Mouse (Mus musculus): Measurements from ENCODE around the gene Vwc2l. TPM values are rescaled to one million over a fixed set of nuclear protein-coding genes. Genes with fewer than 3 reads are reported as not detected.

The Vwc2l gene
- total RNA-seq (2015; ENCODE audit: low replicate concordance) (not detected in 2 replicates), total RNA-seq (2017; ENCODE audit: low replicate concordance) (not detected in 2 replicates)

DNA sequence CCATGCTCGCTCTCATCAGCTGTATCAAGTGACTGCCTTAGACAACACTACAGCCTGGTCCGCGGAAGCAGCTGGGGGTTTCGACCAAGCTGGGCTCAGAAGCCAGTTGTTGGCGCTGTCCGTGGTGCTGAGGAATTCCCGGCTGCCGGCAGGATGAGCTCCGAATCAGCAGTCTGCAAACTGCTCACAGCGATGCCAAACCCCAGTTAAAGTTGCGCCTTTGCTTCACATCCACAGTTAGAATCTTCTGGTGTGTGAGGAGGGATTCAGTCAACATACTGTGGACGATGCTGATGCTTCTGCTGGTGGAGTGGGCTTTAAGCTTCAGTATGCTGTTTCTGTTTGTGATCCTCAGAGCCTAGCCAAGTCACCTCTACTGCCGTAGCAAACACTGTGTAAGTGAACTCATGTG, at the start of gene Vwc2l:
Gene Vwc2l, plus strand, starts transcription at position 61 of the 412 bp plus-strand sequence.
- no peak for ATAC-seq (replicated peaks; ENCODE audit: low FRiP score, poor library complexity, severe bottlenecking)

DNA sequence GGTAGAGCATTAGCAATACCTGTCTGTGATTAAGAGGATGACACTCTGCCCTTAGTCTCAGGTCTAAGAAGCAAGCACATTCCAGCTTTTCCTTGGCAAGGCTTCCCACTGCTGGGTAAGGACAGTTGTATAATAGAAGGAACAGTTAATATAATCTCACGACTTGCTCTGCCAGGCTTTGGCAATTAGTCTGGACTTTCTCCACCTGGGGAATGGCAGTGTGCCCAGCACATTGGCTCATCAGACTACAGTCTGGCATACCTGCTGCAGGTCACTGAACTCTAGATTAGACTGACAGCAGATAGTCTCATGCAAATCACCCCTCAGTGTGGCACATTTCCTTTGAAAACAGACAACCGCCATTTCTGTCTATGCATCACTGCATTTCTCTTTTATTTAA, 33.0 kb upstream of the Vwc2l start:
- ATAC-seq (replicated peaks; ENCODE audit: low FRiP score, poor library complexity, severe bottlenecking) = no peak

DNA sequence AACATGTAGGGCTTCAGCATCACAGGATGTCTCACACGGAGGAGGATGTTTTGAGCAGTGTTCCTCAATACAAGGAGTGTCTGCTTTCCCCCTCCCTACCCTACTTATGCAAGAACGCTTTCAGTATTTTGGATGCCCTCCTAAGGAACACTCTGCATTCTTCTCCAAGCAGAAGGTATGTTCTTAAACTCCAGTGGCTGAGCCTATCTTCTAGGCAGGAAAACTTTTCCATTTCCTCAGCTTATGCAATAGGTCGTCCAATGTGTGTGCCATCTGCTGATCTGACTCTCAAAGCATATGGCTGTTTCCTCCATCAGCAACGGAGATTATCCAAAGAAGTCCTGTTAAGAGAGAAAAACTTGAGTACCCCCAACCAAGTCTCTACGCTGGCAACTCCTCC, 25.2 kb upstream of the Vwc2l start:
- no peak for ATAC-seq (replicated peaks; ENCODE audit: low FRiP score, poor library complexity, severe bottlenecking)

DNA sequence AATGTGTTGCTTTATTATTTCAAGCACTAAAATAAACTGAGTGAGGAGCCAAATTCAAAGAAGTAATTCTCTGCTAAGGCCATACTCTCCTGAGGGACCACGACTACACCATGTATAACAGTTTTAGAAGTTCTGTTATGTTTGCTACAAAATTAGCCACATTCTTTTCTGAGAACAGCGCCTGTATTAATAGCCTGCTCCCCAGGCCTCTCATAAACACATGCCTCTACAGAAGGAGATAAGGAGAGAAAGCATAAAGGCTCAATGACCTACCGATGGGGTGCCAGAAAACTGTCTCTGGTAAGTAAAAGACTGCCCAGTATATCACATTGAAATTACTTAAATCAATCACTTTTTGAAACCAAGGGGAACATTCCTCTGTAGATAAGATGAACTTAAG, 21.6 kb upstream of the Vwc2l start:
- no peak for ATAC-seq (replicated peaks; ENCODE audit: low FRiP score, poor library complexity, severe bottlenecking)

DNA sequence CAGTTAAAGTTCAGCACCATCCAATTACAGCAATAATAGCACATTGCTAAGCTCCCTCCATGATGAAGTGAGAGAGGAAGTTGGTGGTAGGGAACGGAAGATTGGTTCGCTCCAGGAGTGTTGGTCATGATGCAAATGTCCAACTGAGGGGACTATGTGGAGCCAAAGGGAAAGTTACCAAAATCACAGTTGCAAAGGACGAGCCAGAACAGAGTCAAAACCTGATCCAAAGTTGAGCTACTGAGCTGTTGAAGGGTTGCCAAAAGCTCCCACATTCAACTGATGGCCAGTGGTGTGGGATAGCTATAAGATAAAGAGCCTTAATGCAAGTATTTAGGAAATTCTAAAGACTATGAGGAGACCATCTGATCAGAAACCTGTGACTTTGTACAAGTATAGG, 19.7 kb upstream of the Vwc2l start:
- no peak for ATAC-seq (replicated peaks; ENCODE audit: low FRiP score, poor library complexity, severe bottlenecking)

DNA sequence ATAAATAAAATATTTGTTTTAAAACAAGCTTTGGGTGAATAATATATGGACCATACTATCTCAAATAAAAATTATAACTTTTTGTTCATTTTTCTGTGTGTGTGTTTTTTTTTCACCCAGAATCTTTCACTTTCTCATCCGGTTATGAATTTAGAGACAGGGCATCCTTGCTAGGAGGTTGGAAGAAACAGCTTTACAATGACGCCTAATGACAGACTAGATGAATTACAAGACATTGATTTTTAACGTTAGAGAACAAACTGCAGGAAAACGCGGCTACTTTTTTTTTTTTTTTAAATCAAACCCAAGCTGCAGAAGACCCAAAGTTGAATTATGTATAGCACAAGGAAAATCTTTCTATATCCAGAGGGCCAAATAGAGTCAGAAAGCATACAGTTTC, 470 bp upstream of the Vwc2l start:
- no peak for ATAC-seq (replicated peaks; ENCODE audit: low FRiP score, poor library complexity, severe bottlenecking)

DNA sequence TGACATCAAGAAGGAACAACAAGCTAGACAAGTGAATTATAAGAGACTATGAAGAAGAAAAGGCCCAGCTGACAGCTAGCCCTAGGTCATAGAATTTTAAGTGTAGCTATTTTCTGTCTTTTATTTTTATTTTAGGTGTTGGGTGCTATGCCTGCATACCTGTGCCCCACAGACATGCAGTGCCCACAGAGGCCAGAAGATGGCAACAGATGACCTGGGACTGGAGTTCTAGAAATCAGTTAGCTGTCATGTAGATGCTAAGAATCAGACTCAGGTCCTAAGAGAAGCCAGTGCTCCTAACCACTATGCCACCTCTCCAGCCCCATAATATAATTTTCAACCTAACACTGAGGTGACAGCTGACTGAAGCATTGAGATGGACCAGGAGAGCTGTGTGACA, 61.6 kb downstream of the Vwc2l start:
- ATAC-seq (replicated peaks; ENCODE audit: low FRiP score, poor library complexity, severe bottlenecking) = no peak

DNA sequence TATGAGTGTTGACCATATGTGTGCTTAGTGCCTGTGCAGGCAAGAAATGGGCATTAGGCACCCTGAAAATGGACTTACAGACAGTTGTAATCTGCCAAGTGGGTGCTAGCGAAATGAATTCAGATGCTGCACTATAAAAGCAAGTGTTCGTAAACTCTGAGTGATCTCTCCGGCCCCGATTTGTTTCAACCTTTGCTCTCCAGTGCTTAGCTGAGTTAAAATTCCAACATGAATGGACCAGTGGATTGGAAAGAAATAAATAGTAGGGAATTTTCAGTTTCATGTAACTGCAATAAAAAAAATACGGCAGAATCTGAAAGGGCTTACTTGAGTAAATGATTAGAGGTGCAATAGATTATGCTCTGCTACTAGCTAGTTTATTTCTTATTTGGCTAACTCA, 66.1 kb downstream of the Vwc2l start:
- no peak for ATAC-seq (replicated peaks; ENCODE audit: low FRiP score, poor library complexity, severe bottlenecking)

DNA sequence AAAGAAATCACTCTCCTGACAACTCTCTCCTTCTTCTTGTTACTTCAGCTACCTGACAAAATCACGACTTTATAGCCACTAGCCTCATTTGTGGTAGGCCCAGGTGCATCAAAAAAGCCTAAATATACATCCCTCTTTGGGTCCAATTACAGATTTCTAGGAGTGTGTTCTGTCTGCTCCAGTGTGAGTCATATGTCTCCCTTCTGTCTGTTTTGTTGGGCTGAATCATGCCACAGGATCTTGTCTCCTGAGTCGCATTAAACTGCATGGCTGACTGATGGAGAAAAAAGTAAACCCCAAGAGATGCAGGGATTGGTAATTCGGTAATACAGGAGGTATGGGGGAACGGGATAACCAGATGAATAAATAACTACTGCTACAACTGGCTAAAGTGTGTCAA, 69.6 kb downstream of the Vwc2l start:
- no peak for ATAC-seq (replicated peaks; ENCODE audit: low FRiP score, poor library complexity, severe bottlenecking)

DNA sequence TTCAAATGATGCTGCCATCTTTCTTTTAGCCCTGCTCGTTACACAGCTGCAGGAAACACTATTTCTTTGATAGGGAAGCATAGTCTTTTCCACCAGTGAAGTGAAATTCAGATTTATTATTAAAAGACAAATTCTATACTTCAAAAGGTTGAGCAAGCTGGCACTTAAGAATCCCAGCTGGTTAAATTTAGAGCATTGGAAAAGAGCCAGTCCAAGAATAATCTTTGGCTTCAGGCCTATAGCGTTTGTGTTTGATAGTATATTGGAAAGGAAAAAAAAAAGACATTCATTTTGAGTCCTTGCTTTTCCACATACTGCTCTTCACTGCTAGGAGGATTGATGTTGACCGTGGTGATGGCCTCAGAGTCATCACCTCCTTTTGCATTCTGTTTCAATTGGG, 77.9 kb downstream of the Vwc2l start:
- ATAC-seq (replicated peaks; ENCODE audit: low FRiP score, poor library complexity, severe bottlenecking) = no peak

DNA sequence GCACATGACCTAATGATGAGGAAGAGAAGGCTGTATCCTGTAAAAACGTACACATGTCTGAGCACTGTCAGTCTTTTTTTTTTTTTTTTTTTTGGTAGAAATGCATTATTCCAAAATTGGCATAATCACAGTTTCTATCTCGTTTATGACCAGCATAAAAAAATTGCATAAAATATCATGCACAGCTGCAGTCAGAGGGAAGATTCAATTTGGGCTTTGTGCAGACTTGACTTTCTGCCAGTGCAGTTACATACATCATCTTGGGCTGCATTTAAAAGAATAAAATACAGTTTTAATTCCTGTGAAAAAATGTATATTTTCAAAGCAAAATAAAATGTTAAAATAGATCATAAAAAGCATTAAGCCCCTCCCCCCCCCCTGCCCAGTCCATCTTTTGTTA, 97.6 kb downstream of the Vwc2l start:
- no peak for ATAC-seq (replicated peaks; ENCODE audit: low FRiP score, poor library complexity, severe bottlenecking)

DNA sequence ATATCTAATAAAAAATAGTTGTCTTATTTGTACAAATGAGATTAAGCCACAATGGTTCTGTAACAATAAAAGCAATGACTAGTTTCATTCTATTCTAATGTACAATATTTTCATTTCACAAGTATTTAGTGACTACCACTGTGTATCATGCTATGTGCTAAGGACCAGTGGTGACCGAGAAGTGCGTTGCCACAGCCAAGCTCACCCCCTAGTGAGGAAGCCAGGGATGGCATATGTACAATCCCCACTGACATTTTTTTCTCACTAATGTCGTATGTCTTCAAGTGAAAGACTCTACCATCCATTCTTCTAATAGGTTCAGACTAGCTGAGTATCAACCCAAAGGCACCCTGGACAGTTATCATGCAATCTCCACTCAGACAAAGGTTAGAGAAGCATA, 107.7 kb downstream of the Vwc2l start:
- no peak for ATAC-seq (replicated peaks; ENCODE audit: low FRiP score, poor library complexity, severe bottlenecking)

DNA sequence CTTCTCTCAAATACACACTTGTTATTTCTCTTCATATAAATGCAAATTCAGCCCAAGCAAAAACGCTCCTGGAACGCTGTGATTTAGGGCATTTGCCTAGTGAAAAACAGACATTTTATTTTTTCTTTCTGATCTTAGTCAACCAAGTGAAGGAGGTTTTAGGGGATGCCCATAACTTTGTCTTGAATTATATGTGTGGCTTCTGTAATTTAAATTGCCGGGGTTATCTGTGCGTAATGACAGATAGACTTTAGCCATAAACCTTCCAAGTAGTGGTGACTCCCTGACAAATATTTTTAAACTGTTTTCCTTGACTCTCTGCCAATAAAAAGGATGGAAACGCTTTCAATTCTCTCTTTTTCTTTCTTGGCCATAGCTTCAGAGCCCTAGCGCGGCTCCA, 116.7 kb downstream of the Vwc2l start:
- no peak for ATAC-seq (replicated peaks; ENCODE audit: low FRiP score, poor library complexity, severe bottlenecking)

DNA sequence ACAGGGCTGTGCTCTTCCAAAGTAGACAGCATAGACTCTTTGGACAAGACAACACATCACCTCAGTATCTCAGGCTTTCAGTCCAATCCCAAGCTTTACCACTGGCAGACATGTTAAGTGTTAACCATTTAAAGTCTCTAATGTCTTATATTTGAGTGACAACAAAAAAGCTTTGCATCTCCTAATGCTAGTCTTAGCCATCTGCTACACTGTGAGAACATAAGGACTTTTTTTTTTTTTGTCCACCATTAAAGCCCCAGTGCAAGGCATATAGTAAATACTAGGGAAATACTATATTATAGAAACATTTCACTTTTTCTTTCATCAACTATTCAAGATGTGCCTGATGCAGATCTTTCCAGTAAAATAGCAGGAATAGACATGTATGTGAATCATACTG, 119.8 kb downstream of the Vwc2l start:
- ATAC-seq (replicated peaks; ENCODE audit: low FRiP score, poor library complexity, severe bottlenecking) = no peak

DNA sequence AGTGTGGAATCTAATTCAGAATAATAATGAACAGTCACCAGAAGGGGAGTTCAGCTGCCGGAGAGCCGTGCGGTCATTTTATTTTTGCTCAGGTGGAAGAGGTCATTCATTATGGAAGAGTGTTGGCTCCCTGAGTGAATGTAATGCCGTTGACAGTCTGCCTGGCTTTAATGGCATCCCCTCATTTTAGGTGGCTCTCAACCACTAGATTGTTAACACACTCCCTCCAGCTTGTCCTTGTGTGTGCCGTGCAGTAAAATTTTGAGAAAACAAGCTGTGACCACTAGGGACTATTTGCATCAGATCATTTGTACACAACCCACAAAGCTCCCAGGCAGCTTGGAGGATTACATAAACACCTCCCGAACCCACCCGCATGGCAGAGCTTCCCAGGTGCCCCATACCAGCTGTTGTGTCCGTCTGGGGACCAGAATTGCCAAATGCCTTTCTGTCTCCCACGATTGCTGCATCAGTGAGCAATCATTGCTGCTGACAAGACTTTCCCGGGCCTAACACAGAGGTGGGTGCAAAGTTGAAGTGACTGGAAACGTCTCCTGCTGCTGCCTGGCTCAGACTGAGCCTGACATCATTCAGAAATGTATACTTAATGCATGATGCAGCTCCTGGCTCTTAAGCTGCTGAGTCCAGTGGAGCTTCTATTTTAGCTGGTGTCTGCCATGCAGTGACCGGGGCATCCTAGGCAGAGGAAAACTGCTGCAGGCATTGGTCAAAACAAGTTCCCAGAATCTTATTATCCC, 126.3 kb downstream of the Vwc2l start:
- no peak for ATAC-seq (replicated peaks; ENCODE audit: low FRiP score, poor library complexity, severe bottlenecking)

DNA sequence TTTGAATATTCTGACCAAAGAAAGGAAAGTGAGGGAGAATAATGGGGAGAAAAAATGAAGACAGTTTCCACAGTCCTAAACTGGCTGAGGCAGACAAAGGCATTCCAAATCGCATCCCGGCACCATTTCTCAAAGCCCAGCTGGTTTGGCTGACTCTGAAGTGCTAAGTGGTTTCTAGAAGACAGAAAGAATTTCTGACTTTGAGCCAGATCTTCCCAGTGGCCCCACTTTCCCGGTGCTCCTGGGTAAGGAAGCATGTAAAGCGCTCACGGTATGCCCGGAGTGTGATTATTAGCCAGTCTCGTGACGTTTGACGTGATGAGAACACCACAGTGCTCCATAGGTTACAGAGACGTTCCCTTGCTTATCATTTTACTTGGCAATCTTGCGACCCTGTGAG, 127.9 kb downstream of the Vwc2l start:
- ATAC-seq (replicated peaks; ENCODE audit: low FRiP score, poor library complexity, severe bottlenecking) = no peak

DNA sequence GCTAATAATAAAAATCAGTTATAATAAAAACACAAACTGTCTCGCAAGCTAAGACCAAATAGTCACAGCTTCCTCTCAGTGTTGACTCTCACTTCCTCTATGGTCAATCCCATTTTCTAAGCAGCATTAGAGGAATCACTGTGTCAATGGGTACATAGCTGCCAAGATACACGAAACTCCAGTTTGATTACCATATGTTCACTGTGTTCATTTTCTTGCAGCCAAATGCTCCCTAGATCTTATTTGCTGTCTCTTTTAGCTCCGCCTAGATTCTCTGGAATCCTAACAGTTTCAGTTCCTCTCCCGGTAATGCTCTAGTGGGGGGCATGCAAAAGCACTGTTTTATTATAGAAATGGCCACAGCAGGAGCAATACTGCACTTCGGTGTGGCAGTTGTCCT, 130.4 kb downstream of the Vwc2l start:
- ATAC-seq (replicated peaks; ENCODE audit: low FRiP score, poor library complexity, severe bottlenecking) = no peak

DNA sequence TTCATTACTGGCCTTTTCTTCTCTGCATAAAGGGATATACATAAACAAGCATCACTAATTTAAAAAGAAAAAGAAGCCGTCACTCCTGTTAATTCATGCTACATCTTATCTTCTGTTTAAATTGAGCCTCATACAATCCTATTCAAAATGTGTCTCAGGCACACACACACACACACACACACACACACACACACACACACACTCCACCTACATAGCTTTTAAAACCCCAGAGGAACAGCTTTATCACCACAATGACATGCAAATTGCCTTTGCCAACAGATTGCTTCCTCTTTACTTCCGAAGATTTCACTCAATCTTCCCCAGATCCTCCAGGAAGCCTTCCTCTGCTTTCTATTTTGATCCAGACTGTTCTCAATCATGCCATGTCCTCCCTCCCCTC, 136.2 kb downstream of the Vwc2l start:
- no peak for ATAC-seq (replicated peaks; ENCODE audit: low FRiP score, poor library complexity, severe bottlenecking)

DNA sequence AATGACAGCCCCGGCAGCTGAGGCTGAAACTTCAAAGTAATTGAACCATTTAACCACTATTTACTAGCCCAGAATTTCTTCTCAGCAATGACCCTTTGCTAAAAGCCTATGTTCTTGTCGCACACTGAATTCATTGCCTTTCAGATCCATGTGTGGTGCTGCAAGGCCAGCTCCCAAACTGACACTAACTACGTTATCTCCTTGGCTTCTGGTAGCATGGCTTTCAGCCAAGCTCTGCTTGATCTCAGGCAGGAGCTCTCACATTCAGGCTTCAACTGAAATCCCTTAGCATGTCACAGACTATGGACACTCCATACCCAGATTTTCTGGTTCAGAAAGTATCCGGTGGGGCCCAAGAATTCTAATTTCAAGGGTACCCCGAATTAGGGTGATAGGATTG, 140.6 kb downstream of the Vwc2l start:
- ATAC-seq (replicated peaks; ENCODE audit: low FRiP score, poor library complexity, severe bottlenecking) = no peak

DNA sequence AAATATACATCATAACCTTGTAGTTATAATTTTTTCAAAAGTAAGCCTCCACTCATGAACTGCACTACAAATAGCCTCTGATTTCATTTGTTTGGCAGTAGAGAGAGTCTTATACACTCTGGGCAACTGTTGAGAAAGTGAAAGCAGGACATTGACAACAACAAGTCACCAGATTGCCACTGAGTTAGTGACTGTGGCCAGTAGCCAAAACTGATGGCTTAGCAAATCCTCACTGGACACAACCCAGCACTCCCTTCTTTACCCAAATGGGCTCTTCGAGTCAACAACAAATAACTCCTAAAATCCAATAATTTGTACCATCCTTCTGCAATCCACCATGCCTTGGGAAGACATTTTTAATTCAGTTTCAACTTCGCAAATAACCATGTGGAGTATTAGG, 155.0 kb downstream of the Vwc2l start:
- no peak for ATAC-seq (replicated peaks; ENCODE audit: low FRiP score, poor library complexity, severe bottlenecking)

DNA sequence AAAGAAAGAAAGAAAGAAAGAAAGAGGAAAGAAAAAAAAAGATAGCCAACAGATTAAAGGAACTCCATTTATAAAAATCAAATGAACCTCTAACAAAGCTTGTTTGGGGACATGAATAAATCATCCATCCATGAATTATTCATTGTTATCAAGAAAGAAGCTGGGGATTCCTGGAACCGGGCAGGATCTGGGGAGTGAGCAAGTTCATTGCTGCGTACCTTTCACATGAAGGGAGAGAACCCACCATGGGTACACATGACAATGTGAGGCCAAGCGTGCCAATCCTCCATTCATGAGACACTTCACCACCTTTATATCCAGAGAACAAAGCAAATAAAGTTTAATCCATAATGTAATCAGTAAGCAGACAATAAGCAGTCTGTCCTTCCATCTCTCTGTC, 155.8 kb downstream of the Vwc2l start:
- ATAC-seq (replicated peaks; ENCODE audit: low FRiP score, poor library complexity, severe bottlenecking) = no peak

DNA sequence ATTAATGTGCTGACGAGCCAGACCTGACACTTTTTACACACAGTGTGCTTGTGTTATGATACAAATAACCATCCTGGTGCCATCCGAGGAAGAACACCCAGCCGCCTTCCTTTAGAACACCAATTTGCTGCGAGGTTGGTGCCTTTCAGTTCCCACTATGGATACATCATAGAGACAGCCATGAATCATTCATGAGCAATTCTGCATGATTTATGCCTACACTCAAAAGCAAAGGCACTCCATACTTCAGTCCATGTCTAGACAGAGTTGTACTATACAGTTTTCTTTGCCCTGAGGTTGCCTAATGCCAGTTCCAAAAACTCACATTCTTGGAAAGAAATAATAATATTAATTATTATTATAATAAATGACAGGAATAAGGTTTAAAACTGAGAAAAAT, 158.6 kb downstream of the Vwc2l start:
- no peak for ATAC-seq (replicated peaks; ENCODE audit: low FRiP score, poor library complexity, severe bottlenecking)
